Mouse (Mus musculus) spleen, adult 2 months (tissue): ENCODE measurements at regions not wholly inside any gene's neighbourhood (a gene's known extent, or its start where the extent isn't known, plus 50 kb on each side); places are given as distances from the start of the nearest gene placed in this dataset.

Source experiments
- CTCF ChIP-seq: fragments of 200-500 bp; IDR thresholded peaks from 2 replicates; pipeline ENCODE4 v1.5.1; 2011; ENCODE audit warnings: mild to moderate bottlenecking, inconsistent platforms; ENCODE audit not compliant: insufficient read depth, insufficient read length, insufficient replicate concordance; ENCODE audit errors: extremely low read depth
- POLR2A ChIP-seq: fragments of 200-500 bp; IDR thresholded peaks from 2 replicates; pipeline ENCODE4 v1.6.1; 2011; ENCODE audit warnings: low read depth, low read length, inconsistent platforms

DNA sequence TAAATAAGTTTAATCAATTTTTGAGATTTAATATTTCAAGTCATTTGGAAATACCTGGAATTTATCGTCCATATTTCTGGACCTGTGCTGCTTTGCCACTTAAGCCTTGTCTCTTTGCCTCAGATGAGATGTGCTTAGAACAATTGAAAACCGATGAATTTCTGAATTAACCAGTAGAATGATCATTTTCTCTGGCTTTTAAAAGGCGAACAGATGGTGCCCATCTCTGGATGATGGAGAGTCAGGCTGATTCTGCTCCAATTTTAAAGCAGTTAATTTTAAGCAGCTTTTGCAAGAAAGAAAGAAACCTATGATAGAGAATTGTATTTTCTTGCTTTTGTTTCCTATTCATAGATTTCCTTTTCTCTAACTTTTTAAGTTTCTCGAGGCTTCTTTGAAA is 767.7 kb downstream of the Hace1 start:
- TF ChIP-seq CTCF (no peak), POLR2A (no peak)
